Mouse (Mus musculus) midbrain, postnatal 0 days (tissue): ENCODE data around the gene Srsf4. TPM values are rescaled to one million over a fixed set of nuclear protein-coding genes. Genes with fewer than 3 reads are reported as not detected.

ENCODE experiments used
- ATAC-seq: fragments of 200-750 bp; cut with Nextera tagmentation; 2 replicates; pipeline ENCODE4 v1.8.0; 2017; ENCODE audit warnings: moderate number of reproducible peaks, mild to moderate bottlenecking, moderate TSS enrichment, moderate library complexity; ENCODE audit not compliant: low FRiP score
- DNase-seq: peaks from one replicate; pipeline ENCODE4 v3.0.0-alpha.2; 2015; ENCODE audit warnings: low spot score
- H3K27ac ChIP-seq: fragments of 300-500 bp; sonication (generic); 2 replicates; pipeline ENCODE4 v1.5.1; 2014; ENCODE audit warnings: low read depth, mild to moderate bottlenecking, low read length, mixed read lengths
- H3K27me3 ChIP-seq: fragments of 300-500 bp; sonication (generic); 2 replicates; pipeline ENCODE4 v1.6.1; 2014; ENCODE audit warnings: low read length, control low read depth, mixed read lengths; ENCODE audit not compliant: insufficient read depth
- H3K36me3 ChIP-seq: fragments of 300-500 bp; sonication (generic); 2 replicates; pipeline ENCODE4 v1.6.1; 2014; ENCODE audit warnings: low read length, control low read depth, mixed read lengths; ENCODE audit not compliant: insufficient read depth
- H3K4me1 ChIP-seq: fragments of 300-500 bp; sonication (generic); 2 replicates; pipeline ENCODE4 v1.6.1; 2014; ENCODE audit warnings: mild to moderate bottlenecking, control low read depth, antibody characterized with exemption, low read length, mixed read lengths; ENCODE audit not compliant: insufficient read depth
- H3K4me2 ChIP-seq: fragments of 300-500 bp; sonication (generic); 2 replicates; pipeline ENCODE4 v1.6.1; 2014; ENCODE audit warnings: low read depth, mild to moderate bottlenecking, low read length, mixed read lengths; ENCODE audit not compliant: poor library complexity, severe bottlenecking
- H3K4me3 ChIP-seq: fragments of 300-500 bp; sonication (generic); 2 replicates; pipeline ENCODE4 v1.5.1; 2014; ENCODE audit warnings: low read depth, mild to moderate bottlenecking, low read length, moderate library complexity
- H3K9ac ChIP-seq: fragments of 300-500 bp; sonication (generic); replicated peaks from 2 replicates; pipeline ENCODE4 v1.6.1; 2014; ENCODE audit warnings: mild to moderate bottlenecking, low read length, moderate library complexity, mixed read lengths; ENCODE audit not compliant: poor library complexity, severe bottlenecking
- H3K9me3 ChIP-seq: fragments of 300-500 bp; sonication (generic); 2 replicates; pipeline ENCODE4 v1.6.1; 2016; ENCODE audit warnings: low read length, control low read depth
- CTCF ChIP-seq: IDR thresholded peaks from 2 replicates; pipeline ENCODE4 v1.5.1; 2016; ENCODE audit warnings: antibody characterized with exemption, mild to moderate bottlenecking
- WGBS: fragments of 180-500 bp; shearing (Covaris S2); extraction: QIAGEN DNeasy Blood & Tissue Kit; methylation state at CpG from one replicate; pipeline ENCODE4 v1.1.7; 2014; 5-methylcytosine and 5-hydroxymethylcytosine counted together
- polyA plus RNA-seq: library from polyadenylated mRNA; unstranded; fragments of >200 nt; fragmentation: Nextera tagmentation; extraction: Ambion mirVana; gene quantifications from 2 replicates; pipeline ENCODE4 v1.2.1, GENCODE M21; 2015
- total RNA-seq: library from RNA; depleted of rRNA; stranded (reverse); fragments of >200 nt; gene quantifications from 2 replicates; pipeline ENCODE4 v1.2.3, GENCODE M21; 2014

Gene Srsf4
- total and polyA plus RNA-seq, 2 experiments from 2014 or later: 29.3 to 82.6 TPM

- Histone ChIP-seq H3K4me3 (no peak overlapping the region), H3K36me3 (peaks cover 40% of the 10 kb centered on the region), H3K27ac (no peak overlapping the region), H3K9ac (no peak overlapping the region), H3K27me3 (no peaks in the 10 kb centered on the region), H3K9me3 (no peaks in the 10 kb centered on the region), H3K4me2 (no peak overlapping the region), H3K4me1 (no peaks in the 10 kb centered on the region)
- no peak for TF ChIP-seq CTCF
- ATAC-seq: no peak
- DNase-seq: no peak
- 92% methylated on average over 3 of the region's 3 CpGs for WGBS
Measured at GRCm38 (mm10) chr4:131890692-131891091, 17.3 kb downstream of the Srsf4 start.

GRCm38 (mm10) chr4:131897109-131897508 is 23.7 kb downstream of the Srsf4 start:
- ATAC-seq (no peak), DNase-seq (no peak)
- H3K4me2 ChIP-seq: no peak overlapping the region
- H3K4me3 ChIP-seq: no peak overlapping the region
- TF ChIP-seq CTCF: no peak
- WGBS: 98% methylated on average over 5 of the region's 5 CpGs
- H3K4me1 ChIP-seq: no peaks in the 10 kb centered on the region
- H3K27me3 ChIP-seq: no peaks in the 10 kb centered on the region
- no peaks in the 10 kb centered on the region for H3K9me3 ChIP-seq
- no peak overlapping the region for H3K27ac ChIP-seq
- H3K9ac ChIP-seq: no peak overlapping the region
- H3K36me3 ChIP-seq: peaks cover 68% of the 10 kb centered on the region

GRCm38 (mm10) chr4:131897787-131898186 is 24.4 kb downstream of the Srsf4 start:
- 97% methylated on average over 8 of the region's 8 CpGs for WGBS
- H3K4me3 ChIP-seq: no peak overlapping the region
- H3K36me3 ChIP-seq: peaks cover 64% of the 10 kb centered on the region
- H3K27me3 ChIP-seq: no peaks in the 10 kb centered on the region
- H3K4me1 ChIP-seq: no peaks in the 10 kb centered on the region
- DNase-seq (no peak), ATAC-seq (no peak)
- no peak overlapping the region for H3K9ac ChIP-seq
- no peaks in the 10 kb centered on the region for H3K9me3 ChIP-seq
- H3K27ac ChIP-seq: no peak overlapping the region
- TF ChIP-seq CTCF: no peak
- H3K4me2 ChIP-seq: no peak overlapping the region

- DNase-seq: no peak
- Histone ChIP-seq H3K4me1 (no peaks in the 10 kb centered on the region), H3K36me3 (peaks cover 56% of the 10 kb centered on the region), H3K9me3 (no peaks in the 10 kb centered on the region), H3K4me2 (no peak overlapping the region), H3K27me3 (no peaks in the 10 kb centered on the region), H3K27ac (no peak overlapping the region), H3K4me3 (no peak overlapping the region), H3K9ac (no peak overlapping the region)
- WGBS: 83% methylated on average over 12 of the region's 12 CpGs
- ATAC-seq: no peak
- TF ChIP-seq CTCF: no peak
Measured at GRCm38 (mm10) chr4:131898503-131899179, 25.2 kb downstream of the Srsf4 start.

GRCm38 (mm10) chr4:131899180-131899554 is 25.8 kb downstream of the Srsf4 start:
- 86% methylated on average over 6 of the region's 6 CpGs for WGBS
- ATAC-seq: no peak
- no peak overlapping the region for H3K27ac ChIP-seq
- H3K36me3 ChIP-seq: peaks cover 51% of the 10 kb centered on the region
- H3K27me3 ChIP-seq: no peaks in the 10 kb centered on the region
- H3K4me3 ChIP-seq: no peak overlapping the region
- H3K9me3 ChIP-seq: no peaks in the 10 kb centered on the region
- no peak overlapping the region for H3K9ac ChIP-seq
- TF ChIP-seq CTCF: no peak
- no peak overlapping the region for H3K4me2 ChIP-seq
- no peak for DNase-seq
- H3K4me1 ChIP-seq: no peaks in the 10 kb centered on the region

- 86% methylated on average over 15 of the region's 15 CpGs for WGBS
- H3K4me3 ChIP-seq: no peak overlapping the region
Measured at GRCm38 (mm10) chr4:131901090-131901489, 27.7 kb downstream of the Srsf4 start.

More at GRCm38 (mm10) chr4:131901090-131901489, 27.7 kb downstream of the Srsf4 start:
- Histone ChIP-seq H3K9ac (no peak overlapping the region), H3K36me3 (peaks cover 42% of the 10 kb centered on the region), H3K4me1 (no peaks in the 10 kb centered on the region), H3K27me3 (no peaks in the 10 kb centered on the region), H3K4me2 (no peak overlapping the region), H3K9me3 (no peaks in the 10 kb centered on the region), H3K27ac (no peak overlapping the region)
- DNase-seq (no peak), ATAC-seq (no peak)
- TF ChIP-seq CTCF: no peak
